Mouse (Mus musculus) hindbrain, embryonic 12.5 days (tissue): ENCODE measurements around the gene Zfhx2. TPM values are rescaled to one million over a fixed set of nuclear protein-coding genes. Genes with fewer than 3 reads are reported as not detected.

ENCODE experiments used
- ATAC-seq: fragments of 200-750 bp; cut with Nextera tagmentation; 2 replicates; pipeline ENCODE4 v1.8.0; 2017; ENCODE audit warnings: moderate TSS enrichment; ENCODE audit not compliant: low FRiP score
- H3K27ac ChIP-seq: fragments of 300-500 bp; sonication (generic); 2 replicates; pipeline ENCODE4 v1.5.1; 2016; ENCODE audit warnings: mild to moderate bottlenecking
- H3K27me3 ChIP-seq: fragments of 300-500 bp; sonication (generic); 2 replicates; pipeline ENCODE4 v1.6.1; 2016; ENCODE audit warnings: mild to moderate bottlenecking
- H3K36me3 ChIP-seq: fragments of 300-500 bp; sonication (generic); 2 replicates; pipeline ENCODE4 v1.6.1; 2016; ENCODE audit warnings: mild to moderate bottlenecking
- H3K4me1 ChIP-seq: fragments of 300-500 bp; sonication (generic); 2 replicates; pipeline ENCODE4 v1.6.1; 2016
- H3K4me2 ChIP-seq: fragments of 300-500 bp; sonication (generic); replicated peaks from 2 replicates; pipeline ENCODE4 v1.6.1; 2016; ENCODE audit warnings: mild to moderate bottlenecking
- H3K4me3 ChIP-seq: fragments of 300-500 bp; sonication (generic); 2 replicates; pipeline ENCODE4 v1.5.1; 2016; ENCODE audit warnings: mild to moderate bottlenecking
- H3K9ac ChIP-seq: fragments of 300-500 bp; sonication (generic); 2 replicates; pipeline ENCODE4 v1.6.1; 2016; ENCODE audit warnings: mild to moderate bottlenecking, moderate library complexity
- H3K9me3 ChIP-seq: fragments of 300-500 bp; sonication (generic); replicated peaks from 2 replicates; pipeline ENCODE4 v1.6.1; 2016; ENCODE audit warnings: mild to moderate bottlenecking
- WGBS: fragments of 180-500 bp; shearing (Covaris S2); methylation state at CpG from one replicate; pipeline ENCODE4 v1.1.7; 2016; 5-methylcytosine and 5-hydroxymethylcytosine counted together
- polyA plus RNA-seq: library from polyadenylated mRNA; unstranded; fragments of >200 nt; fragmentation: Nextera tagmentation; extraction: Ambion mirVana; gene quantifications from 2 replicates; pipeline ENCODE4 v1.2.1, GENCODE M21; 2016

The Zfhx2 gene
- polyA plus RNA-seq, 1 experiment from 2014 or later: 30.9 TPM

GRCm38 (mm10) chr14:55023011-55023410 is 69.1 kb downstream of the Zfhx2 start:
- H3K36me3 ChIP-seq: peaks cover 57% of the 10 kb centered on the region
- WGBS: 90% methylated on average over 15 of the region's 15 CpGs

GRCm38 (mm10) chr14:55020394-55020793 is 71.7 kb downstream of the Zfhx2 start:
- Histone ChIP-seq H3K9me3 (no peaks in the 10 kb centered on the region), H3K4me1 (peaks cover 2% of the 10 kb centered on the region; the same call in 1 of the 2 replicates), H3K4me2 (no peak overlapping the region), H3K4me3 (no peak overlapping the region), H3K9ac (no peak overlapping the region), H3K36me3 (peaks cover 61% of the 10 kb centered on the region), H3K27ac (no peak overlapping the region), H3K27me3 (peaks cover 1% of the 10 kb centered on the region; the same call in 1 of the 2 replicates)
- ATAC-seq: no peak
- WGBS: 34% methylated on average over 9 of the region's 9 CpGs

More at GRCm38 (mm10) chr14:55023011-55023410, 69.1 kb downstream of the Zfhx2 start:
- Histone ChIP-seq H3K9me3 (no peaks in the 10 kb centered on the region), H3K27ac (no peak overlapping the region), H3K4me1 (peaks cover 9% of the 10 kb centered on the region), H3K9ac (no peak overlapping the region), H3K4me2 (no peak overlapping the region), H3K4me3 (no peak overlapping the region), H3K27me3 (peaks cover 8% of the 10 kb centered on the region)
- ATAC-seq: no peak

- Histone ChIP-seq H3K4me2 (no peak overlapping the region), H3K27ac (no peak overlapping the region), H3K4me1 (peaks cover 2% of the 10 kb centered on the region; the same call in 1 of the 2 replicates), H3K4me3 (no peak overlapping the region), H3K36me3 (peaks cover 33% of the 10 kb centered on the region), H3K27me3 (no peaks in the 10 kb centered on the region), H3K9ac (no peak overlapping the region), H3K9me3 (no peaks in the 10 kb centered on the region)
- 92% methylated on average over 16 of the region's 16 CpGs for WGBS
- ATAC-seq: no peak
Observed at GRCm38 (mm10) chr14:55016876-55017275, 75.2 kb downstream of the Zfhx2 start.

GRCm38 (mm10) chr14:55015767-55016111 is 76.4 kb downstream of the Zfhx2 start:
- no peaks in the 10 kb centered on the region for H3K9me3 ChIP-seq
- WGBS: under 1% methylated on average over 17 of the region's 17 CpGs
- no peak; the same call in 1 of the 2 replicates for ATAC-seq
- peak overlapping the region; percentile 85 for H3K4me2 ChIP-seq
- H3K9ac ChIP-seq: peak overlapping the region; percentile 73
- H3K4me1 ChIP-seq: peaks cover 2% of the 10 kb centered on the region; the same call in 1 of the 2 replicates
- H3K27me3 ChIP-seq: no peaks in the 10 kb centered on the region
- H3K36me3 ChIP-seq: peaks cover 22% of the 10 kb centered on the region
- peak overlapping the region; percentile 62 for H3K27ac ChIP-seq
- peak overlapping the region; percentile 72 for H3K4me3 ChIP-seq

GRCm38 (mm10) chr14:55014991-55015766 is 76.9 kb downstream of the Zfhx2 start, which contains the start of gene Ngdn:
Ngdn (plus strand) TSS chr14:55015454.
- H3K27ac ChIP-seq: peak within 1 kb of the TSS; percentile 92
- peak within 1 kb of the TSS; percentile 85 for H3K4me2 ChIP-seq
- H3K36me3 ChIP-seq: peaks cover 16% of the 10 kb centered on the region
- H3K27me3 ChIP-seq: no peaks in the 10 kb centered on the region
- H3K4me3 ChIP-seq: peak within 1 kb of the TSS; percentile 72
- peaks cover 2% of the 10 kb centered on the region; the same call in 1 of the 2 replicates for H3K4me1 ChIP-seq
- H3K9ac ChIP-seq: peak within 1 kb of the TSS; percentile 73
- under 1% methylated on average over 36 of the region's 36 CpGs for WGBS
- peak; percentile 97 for ATAC-seq
- H3K9me3 ChIP-seq: no peaks in the 10 kb centered on the region

GRCm38 (mm10) chr14:55014591-55014990 is 77.5 kb downstream of the Zfhx2 start:
- Histone ChIP-seq H3K36me3 (peaks cover 14% of the 10 kb centered on the region), H3K9ac (peak overlapping the region; percentile 73), H3K27ac (peak overlapping the region; percentile 92), H3K4me3 (peak overlapping the region; percentile 47), H3K27me3 (no peaks in the 10 kb centered on the region), H3K4me1 (peaks cover 2% of the 10 kb centered on the region; the same call in 1 of the 2 replicates), H3K4me2 (peak overlapping the region; percentile 65), H3K9me3 (no peaks in the 10 kb centered on the region)
- no peak; the same call in 1 of the 2 replicates for ATAC-seq
- 1% methylated on average over 27 of the region's 27 CpGs for WGBS

- no peak overlapping the region for H3K27ac ChIP-seq
- 62% methylated on average over 4 of the region's 4 CpGs for WGBS
- no peak for ATAC-seq
Observed at GRCm38 (mm10) chr14:55011116-55011515, 81.0 kb downstream of the Zfhx2 start.

More at GRCm38 (mm10) chr14:55011116-55011515, 81.0 kb downstream of the Zfhx2 start:
- Histone ChIP-seq H3K4me2 (no peak overlapping the region), H3K27me3 (no peaks in the 10 kb centered on the region), H3K4me3 (no peak overlapping the region), H3K9ac (no peak overlapping the region), H3K36me3 (no peaks in the 10 kb centered on the region), H3K4me1 (peaks cover 2% of the 10 kb centered on the region; the same call in 1 of the 2 replicates), H3K9me3 (no peaks in the 10 kb centered on the region)

Other genes with a start within 250 kb of the Zfhx2 start
- 11.0 and 14.0 TPM in 2 replicates for gene Homez, start 221.4 kb downstream of the Zfhx2 start, polyA plus RNA-seq
- 0.48 and 1.5 TPM in 2 replicates for gene Ppp1r3e, start 214.8 kb downstream of the Zfhx2 start, polyA plus RNA-seq
- 3.6 and 3.7 TPM in 2 replicates for gene Bcl2l2, start 208.9 kb downstream of the Zfhx2 start, polyA plus RNA-seq
- 0.32 TPM in 1 of 2 replicates, not detected in the other for gene Gm20521, start 208.9 kb downstream of the Zfhx2 start, polyA plus RNA-seq
- 200 and 201 TPM in 2 replicates for gene Pabpn1, start 199.8 kb downstream of the Zfhx2 start, polyA plus RNA-seq
- gene Slc22a17, start 179.2 kb downstream of the Zfhx2 start, polyA plus RNA-seq: 135 and 137 TPM in 2 replicates
- 28.4 and 32.9 TPM in 2 replicates for gene Efs, start 166.2 kb downstream of the Zfhx2 start, polyA plus RNA-seq
- not detected in 2 replicates for gene Il25, start 159.6 kb downstream of the Zfhx2 start, polyA plus RNA-seq
- 5.2 and 6.3 TPM in 2 replicates for gene Cmtm5, start 156.1 kb downstream of the Zfhx2 start, polyA plus RNA-seq
- 0.81 and 1.4 TPM in 2 replicates for gene Myh6, start 125.4 kb downstream of the Zfhx2 start, polyA plus RNA-seq
- not detected in 2 replicates for gene Gm17428, start 115.4 kb downstream of the Zfhx2 start, polyA plus RNA-seq
- gene Myh7, start 97.7 kb downstream of the Zfhx2 start, polyA plus RNA-seq: 4.9 and 9.1 TPM in 2 replicates
- 63.2 and 63.4 TPM in 2 replicates for gene Ngdn, start 76.9 kb downstream of the Zfhx2 start, polyA plus RNA-seq
- gene Thtpa, start 2.5 kb upstream of the Zfhx2 start, polyA plus RNA-seq: 27.3 and 27.7 TPM in 2 replicates
- gene Ap1g2, start 14.3 kb upstream of the Zfhx2 start, polyA plus RNA-seq: 9.4 and 10.1 TPM in 2 replicates
- gene Jph4, start 24.6 kb upstream of the Zfhx2 start, polyA plus RNA-seq: 10.5 and 11.5 TPM in 2 replicates
- gene Dhrs2, start 129.7 kb upstream of the Zfhx2 start, polyA plus RNA-seq: 0.17 TPM in 1 of 2 replicates, not detected in the other